ENCODE assay signal across 8 mouse cellular contexts in the genomic region with DNA sequence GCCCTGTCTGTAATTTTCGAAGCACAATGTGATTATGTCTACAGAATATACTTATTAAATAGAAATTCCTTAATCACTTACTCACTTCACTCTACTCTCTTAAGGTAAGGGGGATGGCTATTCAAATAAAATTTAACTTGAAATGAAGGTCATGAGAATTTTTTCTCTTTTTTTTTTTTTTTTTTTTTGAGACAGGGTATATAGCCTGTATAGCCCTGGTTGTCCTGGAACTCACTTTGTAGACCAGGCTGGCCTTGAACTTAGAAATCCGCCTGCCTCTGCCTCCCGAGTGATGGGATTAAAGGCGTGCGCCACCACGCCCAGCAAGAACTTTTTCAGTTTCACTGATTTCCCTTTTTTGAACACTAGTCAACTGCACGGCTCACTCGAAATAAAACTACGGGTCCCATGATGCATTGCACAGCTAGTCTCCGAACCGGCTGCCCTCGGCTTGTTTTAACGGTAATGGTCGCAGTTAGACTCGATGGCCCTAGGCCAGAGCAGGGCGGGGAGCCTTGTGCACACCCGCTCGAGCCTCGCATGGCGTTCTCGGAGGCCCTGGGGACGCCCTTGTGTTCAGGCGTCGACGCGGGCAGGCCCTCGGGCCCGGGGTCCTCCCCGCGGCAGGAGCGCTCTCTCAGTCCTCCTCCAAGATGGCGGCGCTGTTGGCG. TPM values are rescaled to one million over a fixed set of nuclear protein-coding genes. Genes with fewer than 3 reads are reported as not detected.
A peak's percentile ranks its signal among the peaks of the same experiment; 100 is the strongest.
DNase-seq lines count a peak whose midpoint lies in the region; ATAC-seq lines count a peak whose summit lies in the region.

Gene Nup205 (plus strand): TSS at position 443 of the 671 bp plus-strand sequence.

- no peaks in the 10 kb centered on the region for H3K36me3 ChIP-seq in hindbrain, embryonic 13.5 days

- peak; percentile 95 for ATAC-seq in hindbrain, embryonic 13.5 days (ENCODE audit: low FRiP score)

- H3K4me1 ChIP-seq in hindbrain, embryonic 13.5 days (replicated peaks), result peaks cover 13% of the 10 kb centered on the region

- H3K4me2 ChIP-seq in hindbrain, embryonic 13.5 days, result peak within 1 kb of the TSS; percentile 88

- 4% methylated on average over 34 of the region's 34 CpGs for WGBS in hindbrain, embryonic 13.5 days

- H3K9me3 ChIP-seq in hindbrain, embryonic 13.5 days, result no peaks in the 10 kb centered on the region

- no peaks in the 10 kb centered on the region for H3K27me3 ChIP-seq in hindbrain, embryonic 13.5 days

- peak within 1 kb of the TSS; percentile 93 for H3K9ac ChIP-seq in hindbrain, embryonic 13.5 days

- peak within 1 kb of the TSS; percentile 98 for H3K27ac ChIP-seq in hindbrain, embryonic 13.5 days

- peak within 1 kb of the TSS; percentile 93 for H3K4me3 ChIP-seq in hindbrain, embryonic 13.5 days

- DNase-seq in ZHBTc4 (ENCODE audit: low read depth, low spot score), result peak; percentile 94
- DNase-seq in cerebellum, postnatal 25 days, result peak; percentile 89 to 93
- DNase-seq in frontal cortex, postnatal 25 days (ENCODE audit: low spot score in 2 of 2), result peak; percentile 69 to 76
- peak; percentile 81 to 93 for DNase-seq in layer of hippocampus, postnatal 14 days (ENCODE audit: low spot score in 2 of 2)
- DNase-seq in lung, postnatal 10 days, result peak; percentile 86
- DNase-seq in ovary, postnatal 14 days (ENCODE audit: low spot score), result peak; percentile 66
- peak; percentile 82 for DNase-seq in urinary bladder, adult 2 months (ENCODE audit: low spot score)

RNA-seq across cellular contexts. Expression of gene Nup205, which starts in this region (rescaled TPM):
- polyA plus RNA-seq in hindbrain, embryonic 13.5 days (2015; fragmentation: Nextera tagmentation; extraction: Ambion mirVana), result 24.3 and 24.7 TPM in 2 replicates
- total RNA-seq in layer of hippocampus, postnatal 14 days (2021), result 10 to 100 TPM; 25.3 to 29.8 TPM
- polyA plus RNA-seq in urinary bladder, adult 2 months (2012; rRNA removed), result 15.8 and 19.3 TPM in 2 replicates

Comparison
In these comparisons a context has a peak if more than half of its experiments do, and no peak if none do; other contexts are left out.
1. Peak in every context shown above with its lines: DNase-seq, ATAC-seq, H3K4me3 ChIP-seq and H3K27ac ChIP-seq.